Mouse (Mus musculus): ENCODE measurements at regions not wholly inside any gene's neighbourhood (a gene's known extent, or its start where the extent isn't known, plus 50 kb on each side); places are given as distances from the start of the nearest gene placed in this dataset.

- TF ChIP-seq CTCF (IDR thresholded peaks at IDR 0.05; ENCODE audit: low read depth) = no peak
- no peak for TF ChIP-seq EP300 (IDR thresholded peaks at IDR 0.05; ENCODE audit: low read depth)
These were observed 193.0 kb upstream of the Hey2 start for GRCm38 (mm10) chr10:31035611-31036010.
